Mouse (Mus musculus) retina, postnatal 1 day (tissue): Measurements from ENCODE around the gene Evc2.

Experiments
- DNase-seq: peaks from one replicate; pipeline ENCODE4 v3.0.0-alpha.2; 2012

Evc2 gene

DNA sequence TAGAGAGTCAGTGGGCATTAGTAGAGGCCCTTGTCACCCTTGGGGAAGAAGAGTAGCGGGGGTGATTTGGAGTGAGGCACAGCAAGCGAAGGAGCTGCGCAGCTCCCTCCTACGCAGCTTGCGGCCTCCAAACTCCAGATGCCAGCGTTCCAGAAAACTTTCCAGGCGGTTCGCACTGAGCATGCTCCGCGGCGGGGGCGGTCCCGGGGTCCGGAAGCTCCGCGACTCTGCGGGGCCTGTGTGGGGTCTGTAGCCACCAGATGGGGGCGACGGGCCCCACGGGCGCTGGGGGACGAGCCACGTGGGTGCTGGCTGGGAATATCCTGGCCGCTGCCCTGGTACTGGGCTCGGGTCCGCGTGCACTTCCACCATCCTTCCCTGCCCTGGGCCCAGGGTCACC is at the start of gene Evc2:
Gene Evc2 (plus strand): TSS at position 212 of the 400 bp plus-strand sequence.
- peak; percentile 87 for DNase-seq

DNA sequence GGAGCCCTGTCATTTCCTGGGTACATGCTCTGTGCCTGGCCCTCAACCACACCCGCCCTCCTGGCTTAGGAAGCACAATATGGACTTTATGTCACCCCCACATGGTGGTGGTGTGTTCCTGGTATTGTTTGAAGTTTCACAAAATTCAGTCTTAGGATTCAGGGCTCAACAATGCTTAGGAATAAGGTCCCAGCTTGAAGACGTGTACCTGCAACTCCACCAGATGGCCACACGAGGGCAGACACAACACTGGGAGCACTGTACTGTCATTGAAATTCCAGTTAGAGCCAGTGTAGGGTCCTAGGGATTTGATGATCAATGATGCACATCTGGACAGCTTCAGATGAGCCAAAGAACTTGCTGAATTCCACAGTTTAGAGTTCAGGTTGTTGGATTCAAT is 49.1 kb upstream of the Evc2 start:
- peak; percentile 71 for DNase-seq

DNA sequence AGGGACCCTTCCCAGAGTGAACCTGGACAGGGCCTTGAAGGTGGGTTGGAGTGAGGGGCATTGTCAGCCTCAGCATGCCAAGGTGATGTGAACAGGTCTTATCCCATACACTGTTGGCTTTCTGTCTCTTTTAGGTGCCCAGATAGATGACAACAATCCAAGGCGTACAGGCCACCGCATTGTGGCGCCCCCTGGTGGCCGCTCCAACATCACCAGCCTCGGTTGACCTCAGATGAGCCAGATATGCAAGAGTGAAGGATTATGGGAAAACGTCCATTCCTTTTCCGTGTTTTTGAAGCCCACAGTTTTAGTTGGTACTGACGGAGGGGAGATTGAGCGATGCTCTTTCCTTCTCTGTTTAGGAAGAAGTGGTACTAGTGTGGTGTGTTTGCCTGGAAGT is 47.3 kb upstream of the Evc2 start:
- DNase-seq, result peak; percentile 16

DNA sequence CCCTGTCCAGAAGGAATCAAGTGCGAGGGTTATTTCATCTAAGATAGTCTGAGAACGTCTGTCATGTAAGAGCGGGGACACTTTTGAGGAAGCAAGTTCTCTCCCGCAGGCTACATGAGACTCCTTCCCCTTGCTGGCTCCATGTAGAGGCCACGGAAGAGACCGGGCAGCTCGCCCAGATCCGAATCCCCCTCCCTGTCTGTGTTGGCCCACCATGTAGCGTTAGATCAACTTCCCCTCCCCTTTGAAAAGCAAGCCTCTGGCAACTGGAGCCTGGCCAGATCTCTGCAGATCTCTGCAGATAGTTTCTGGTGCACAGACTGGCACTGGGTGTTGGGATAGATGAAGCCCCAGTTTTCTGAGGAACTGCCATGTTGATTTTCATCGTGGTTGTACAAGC is 41.6 kb upstream of the Evc2 start:
- no peak for DNase-seq

- peak; percentile 56 for DNase-seq
Measured at GRCm38 (mm10) chr5:37298370-37298769, 39.9 kb upstream of the Evc2 start.

GRCm38 (mm10) chr5:37310026-37310425 is 28.3 kb upstream of the Evc2 start:
- DNase-seq, result no peak

DNA sequence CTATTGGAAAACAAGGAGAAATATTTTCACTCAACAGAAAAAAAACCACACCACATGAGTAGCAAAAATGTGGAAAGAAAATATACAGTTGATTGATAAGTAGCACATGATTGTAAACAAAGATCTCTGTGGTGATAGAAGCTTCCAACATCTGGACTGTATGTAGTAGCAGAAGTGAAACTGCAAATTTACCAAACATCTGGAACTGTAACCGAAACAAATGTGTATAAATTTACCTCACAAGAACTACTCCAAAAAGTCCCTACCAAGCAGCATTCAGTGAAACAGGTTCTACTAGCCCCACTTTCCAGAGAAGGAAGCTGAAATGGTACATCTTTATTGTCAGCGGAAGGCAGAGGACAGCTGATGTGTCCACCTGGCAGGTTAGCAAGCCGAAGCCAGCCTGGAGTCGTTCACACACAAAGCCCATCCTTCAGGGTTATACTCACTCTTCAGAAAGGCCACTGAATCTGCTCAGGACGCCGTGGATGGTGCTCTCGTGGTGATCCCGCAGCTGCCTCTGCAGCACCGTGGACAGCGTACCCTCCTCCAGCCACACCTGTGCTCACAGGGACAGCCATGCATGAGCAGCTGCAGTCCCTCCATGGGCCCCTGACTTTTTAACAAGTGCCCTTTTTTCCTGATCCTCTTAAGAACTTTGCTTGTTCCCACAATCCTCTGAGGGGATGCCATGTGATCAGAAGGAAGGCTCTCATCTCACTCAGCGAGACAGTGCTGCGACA is 25.1 kb upstream of the Evc2 start:
- DNase-seq, result no peak

DNA sequence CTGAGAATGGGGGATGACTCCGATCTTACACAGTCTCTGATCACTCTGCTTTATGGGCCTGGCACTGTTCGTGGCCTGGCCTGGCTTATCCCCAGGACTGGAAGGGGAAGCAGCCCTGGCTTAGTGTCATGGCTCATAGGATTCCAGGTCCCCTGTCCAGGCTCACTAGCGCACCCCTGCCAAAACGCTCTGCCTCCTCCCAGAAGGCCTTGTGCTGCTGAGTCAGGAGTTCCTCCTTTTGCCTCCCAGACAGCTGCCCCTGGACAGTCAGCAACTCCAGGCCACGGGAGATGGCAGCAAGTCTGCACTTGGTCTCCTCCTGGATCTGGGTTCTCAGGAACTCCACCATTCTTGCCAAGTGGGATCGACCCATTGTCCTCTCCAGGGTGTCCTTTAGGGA is 19.6 kb upstream of the Evc2 start:
- no peak for DNase-seq

DNA sequence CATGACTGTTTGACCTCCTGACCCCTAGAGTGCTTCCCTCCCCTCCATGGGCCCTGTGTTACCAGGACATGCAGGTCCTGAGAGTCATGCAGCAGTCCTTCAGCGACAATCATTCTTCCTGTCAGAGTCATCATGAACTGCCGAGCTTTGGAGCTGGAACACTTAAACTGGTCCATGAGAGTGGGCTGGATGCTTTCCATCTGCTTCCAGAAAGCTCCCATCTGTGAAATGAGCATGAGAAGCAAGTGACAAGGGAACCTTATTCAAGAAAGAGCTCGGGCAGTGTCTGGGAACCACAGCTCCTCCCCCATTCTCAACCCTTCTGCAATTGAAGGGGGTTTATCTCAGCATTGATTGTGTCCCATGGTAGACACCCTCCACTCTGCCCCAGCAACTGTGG is 18.1 kb upstream of the Evc2 start:
- DNase-seq, result no peak

DNA sequence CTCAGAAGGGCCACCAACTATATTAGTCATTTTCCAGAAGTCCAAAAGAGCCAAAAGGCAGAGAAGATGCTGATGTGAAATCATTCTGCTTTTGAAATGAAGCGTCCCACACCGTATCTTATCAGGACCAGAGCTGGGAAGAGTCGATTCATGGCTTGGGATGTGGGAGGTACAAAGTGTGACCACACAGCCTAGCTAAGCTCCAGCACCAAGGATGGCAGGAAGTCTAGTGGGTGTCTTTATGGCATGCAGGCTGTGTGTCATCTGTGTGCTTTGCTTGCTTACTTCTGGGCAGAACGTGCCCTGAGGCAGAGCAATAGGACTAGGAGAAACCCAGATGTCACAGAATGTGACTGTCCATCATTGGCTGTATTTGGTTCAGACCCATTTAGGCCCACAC is 17.5 kb upstream of the Evc2 start:
- DNase-seq, result no peak

DNA sequence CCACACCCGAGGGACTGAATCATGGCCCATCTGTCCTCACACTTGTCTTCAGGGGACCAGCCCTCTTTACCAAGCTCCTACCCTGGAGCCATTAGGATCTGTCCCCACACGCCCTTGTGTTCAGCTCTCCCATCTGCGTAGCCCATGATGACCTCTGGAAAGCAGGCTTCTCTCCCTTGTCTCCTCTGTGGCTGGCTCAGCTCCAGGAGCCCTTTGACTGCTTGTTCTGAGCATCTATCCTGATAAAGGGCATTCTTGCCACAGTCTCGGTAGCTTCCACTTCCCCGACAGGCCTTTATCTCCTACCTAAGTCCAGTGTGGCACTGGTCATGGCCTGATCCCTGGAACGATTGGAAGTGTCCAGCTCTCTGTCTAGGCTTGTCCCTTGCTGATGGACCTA is 11.6 kb upstream of the Evc2 start:
- DNase-seq, result no peak

DNA sequence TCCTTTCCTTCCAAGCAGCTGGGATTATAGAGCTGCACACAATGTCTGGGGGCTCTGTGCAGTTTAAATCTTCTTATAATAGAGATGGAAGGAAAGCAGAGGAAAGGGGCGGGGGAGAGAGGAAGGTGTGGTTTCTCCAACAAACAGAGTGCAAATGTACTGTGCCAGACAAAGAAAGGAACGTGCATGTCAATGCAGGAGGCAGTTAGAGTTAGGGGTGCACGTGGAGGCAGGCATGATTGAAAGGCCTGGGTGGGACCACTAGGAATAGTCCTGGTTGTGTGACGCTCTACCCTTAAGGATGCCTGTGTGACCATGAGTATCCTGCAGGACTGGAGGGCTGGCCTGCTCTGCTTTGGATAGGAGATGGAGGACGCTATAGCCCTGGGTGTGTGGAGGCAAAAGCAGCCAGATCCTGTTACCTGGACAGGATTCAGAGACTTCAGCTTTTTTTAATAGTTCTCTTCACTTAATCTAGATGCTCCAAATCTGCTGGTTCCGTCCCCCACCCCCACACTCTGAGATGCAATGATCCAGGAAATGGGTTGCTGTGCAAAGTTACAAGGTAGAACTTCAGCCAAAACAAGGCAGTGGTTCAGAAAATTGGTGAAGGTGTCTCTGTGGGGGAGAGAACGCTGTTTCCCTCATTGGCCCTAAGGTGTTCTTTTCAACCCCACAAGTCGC is 7.7 kb upstream of the Evc2 start:
- no peak for DNase-seq

GRCm38 (mm10) chr5:37331133-37331505 is 7.2 kb upstream of the Evc2 start:
- no peak for DNase-seq

DNA sequence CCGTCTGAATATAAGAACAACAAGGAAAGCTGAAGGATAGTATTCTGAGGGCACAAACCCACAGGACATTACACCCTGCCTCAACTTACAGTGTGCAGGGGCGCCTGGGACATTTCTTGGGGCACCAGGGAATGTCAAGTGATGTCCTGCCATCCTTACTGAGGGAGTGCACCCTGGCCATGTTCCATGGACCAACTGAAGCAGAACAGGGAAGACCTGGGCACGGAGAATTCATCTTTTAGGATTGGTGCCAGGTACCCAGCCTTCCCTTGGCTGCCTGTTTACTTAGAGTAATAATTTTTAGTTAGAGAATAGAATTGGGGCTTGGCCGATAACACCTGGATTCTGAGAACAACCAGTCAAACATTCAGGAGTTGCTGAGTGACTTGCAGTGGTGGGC is 6.2 kb upstream of the Evc2 start:
- DNase-seq, result no peak

DNA sequence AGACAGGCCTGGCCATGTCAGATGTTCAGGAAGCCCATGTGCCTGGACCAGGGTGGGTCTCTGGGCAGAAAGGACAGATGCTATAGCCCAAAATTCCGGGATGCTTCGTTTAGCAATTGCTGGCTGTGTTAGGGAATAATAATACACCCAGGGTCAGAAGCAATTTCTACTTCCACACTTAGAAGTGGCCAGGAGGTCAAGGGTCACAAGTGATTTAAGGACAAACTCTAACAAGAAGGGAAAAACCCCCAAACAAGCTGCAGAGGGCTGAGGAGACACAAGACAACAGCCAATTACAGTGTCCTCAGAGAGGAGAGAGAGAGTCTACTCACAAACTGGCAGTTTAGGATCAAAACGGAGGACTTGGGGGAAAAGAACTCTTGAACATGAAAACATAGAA is 3.2 kb upstream of the Evc2 start:
- peak; percentile 3 for DNase-seq

- DNase-seq, result peak; percentile 86
Measured at GRCm38 (mm10) chr5:37336485-37337105, 1.7 kb upstream of the Evc2 start, which contains the start of gene Evc. Evc (minus strand) TSS chr5:37336894.

- DNase-seq, result no peak
Measured at GRCm38 (mm10) chr5:37337696-37338095, 603 bp upstream of the Evc2 start.

DNA sequence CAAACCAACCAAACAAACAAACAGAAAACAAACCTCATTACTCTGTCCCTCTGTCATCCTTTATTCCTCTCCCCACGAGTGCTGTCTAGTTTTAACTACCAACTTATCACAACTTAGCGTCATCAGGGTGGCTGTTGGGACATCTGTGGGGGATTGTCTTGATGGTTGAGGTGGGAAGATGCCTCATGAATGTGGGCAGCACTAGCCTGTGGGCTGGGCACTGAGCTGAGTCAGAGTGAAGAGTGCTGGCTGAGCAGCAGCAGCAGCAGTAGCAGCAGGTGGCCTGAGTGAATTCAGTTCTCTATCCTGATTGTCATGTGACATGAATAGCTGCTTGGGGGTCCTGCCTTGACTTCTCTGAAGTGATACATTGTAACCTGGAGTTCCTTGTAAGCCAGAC is 5.7 kb downstream of the Evc2 start:
- no peak for DNase-seq

GRCm38 (mm10) chr5:37351791-37352190 is 13.5 kb downstream of the Evc2 start:
- DNase-seq, result no peak

GRCm38 (mm10) chr5:37354385-37354784 is 16.1 kb downstream of the Evc2 start:
- DNase-seq, result peak; percentile 55

GRCm38 (mm10) chr5:37356027-37356426 is 17.7 kb downstream of the Evc2 start:
- no peak for DNase-seq

- no peak for DNase-seq
Measured at GRCm38 (mm10) chr5:37362618-37363017, 24.3 kb downstream of the Evc2 start.

DNA sequence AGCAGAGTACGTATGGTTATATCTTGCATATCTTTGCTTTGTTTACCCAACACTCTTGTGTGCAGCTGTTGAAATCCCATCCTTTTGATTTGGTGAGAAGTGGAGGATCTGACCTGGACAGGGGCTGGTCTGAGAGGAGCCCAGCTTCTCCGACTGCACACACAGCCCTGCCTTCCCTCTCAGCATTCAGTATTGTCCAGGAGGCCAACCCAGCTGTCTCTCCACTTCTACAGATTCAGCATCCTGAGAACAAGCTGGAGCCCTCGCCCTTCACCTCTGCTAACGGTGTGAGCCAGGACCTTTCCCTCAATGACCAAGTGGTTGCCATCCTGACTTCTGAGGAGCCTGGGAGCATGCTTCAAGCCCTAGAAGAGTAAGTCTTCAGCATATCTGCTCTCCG is 25.0 kb downstream of the Evc2 start:
- no peak for DNase-seq

GRCm38 (mm10) chr5:37365751-37366150 is 27.5 kb downstream of the Evc2 start:
- DNase-seq, result peak; percentile 38
